Mouse (Mus musculus): ENCODE measurements at regions not wholly inside any gene's neighbourhood (a gene's known extent, or its start where the extent isn't known, plus 50 kb on each side); places are given as distances from the start of the nearest gene placed in this dataset.

- H3K27ac ChIP-seq, result no peak overlapping the region
- no peaks in the 10 kb centered on the region for H3K36me3 ChIP-seq
- H3K4me1 ChIP-seq (replicated peaks), result peaks cover 22% of the 10 kb centered on the region
- no peaks in the 10 kb centered on the region for H3K9me3 ChIP-seq
- H3K4me2 ChIP-seq (replicated peaks), result peak overlapping the region; percentile 55
- ATAC-seq, result 0 out of 2 replicates have a peak, but pooled peaks have one; percentile 68
- H3K4me3 ChIP-seq (replicated peaks), result peak overlapping the region; percentile 31
- peak overlapping the region; percentile 21; the same call in 1 of the 2 replicates for H3K9ac ChIP-seq (replicated peaks)
- WGBS, result 7% methylated on average over 10 of the region's 10 CpGs
- no peaks in the 10 kb centered on the region for H3K27me3 ChIP-seq
Measured at GRCm38 (mm10) chr9:52287246-52287651, 118.9 kb upstream of the Zc3h12c start.

GRCm38 (mm10) chr9:52286104-52286503, 117.7 kb upstream of the Zc3h12c start:
- Histone ChIP-seq H3K9ac (replicated peaks) (no peak overlapping the region), H3K4me3 (replicated peaks) (no peak overlapping the region), H3K9me3 (no peaks in the 10 kb centered on the region), H3K4me2 (replicated peaks) (no peak overlapping the region), H3K4me1 (replicated peaks) (peaks cover 22% of the 10 kb centered on the region), H3K36me3 (no peaks in the 10 kb centered on the region), H3K27me3 (no peaks in the 10 kb centered on the region), H3K27ac (no peak overlapping the region)
- no peak for ATAC-seq
- 6% methylated on average over 1 of the region's 1 CpGs for WGBS

DNA sequence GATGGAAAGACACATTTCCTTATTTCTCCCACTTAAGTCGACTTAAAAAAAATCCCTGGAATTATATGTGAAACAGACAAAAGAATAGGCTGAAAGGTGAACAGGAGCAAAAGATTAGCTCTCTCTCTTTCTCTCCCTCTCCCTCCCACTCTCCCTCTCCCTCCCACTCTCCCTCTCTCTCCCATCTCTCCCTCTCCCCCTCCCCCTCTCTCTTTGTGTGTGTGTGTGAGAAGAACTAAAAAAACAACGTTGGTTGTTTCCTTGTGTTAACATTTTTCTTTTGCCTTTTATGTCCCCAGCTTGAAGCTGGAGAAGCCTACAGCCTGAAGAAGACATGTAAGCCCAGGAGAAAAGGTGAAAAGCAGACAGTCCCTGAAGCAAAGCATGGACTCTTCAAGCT, 115.2 kb upstream of the Zc3h12c start:
- no peak overlapping the region for H3K4me2 ChIP-seq (replicated peaks)
- H3K27ac ChIP-seq, result no peak overlapping the region
- H3K4me3 ChIP-seq (replicated peaks), result no peak overlapping the region
- H3K27me3 ChIP-seq, result no peaks in the 10 kb centered on the region
- H3K4me1 ChIP-seq (replicated peaks), result peaks cover 28% of the 10 kb centered on the region
- no peak for ATAC-seq
- WGBS, result 22% methylated on average over 2 of the region's 2 CpGs
- H3K9ac ChIP-seq (replicated peaks), result no peak overlapping the region
- H3K9me3 ChIP-seq, result no peaks in the 10 kb centered on the region
- no peaks in the 10 kb centered on the region for H3K36me3 ChIP-seq

DNA sequence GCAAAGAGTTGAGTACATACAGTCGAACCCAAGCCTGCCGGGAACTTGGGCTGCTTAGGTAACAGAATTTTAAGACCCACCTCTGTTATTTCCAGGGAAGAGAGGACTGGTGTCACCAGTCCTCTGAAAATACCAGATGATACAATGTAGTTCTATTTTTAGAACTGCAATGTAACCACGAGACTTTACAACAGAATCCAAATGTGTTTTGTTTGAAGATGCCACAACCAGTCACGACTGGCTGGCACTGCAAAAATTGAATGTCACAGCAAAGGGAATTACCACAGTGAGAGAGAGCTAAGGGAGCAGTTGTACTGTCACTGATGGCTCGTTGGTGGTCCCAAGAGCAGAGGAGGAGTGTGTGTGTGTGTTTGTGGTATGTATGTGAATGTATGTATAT, 112.6 kb upstream of the Zc3h12c start:
- peaks cover 40% of the 10 kb centered on the region for H3K4me1 ChIP-seq (replicated peaks)
- no peaks in the 10 kb centered on the region for H3K36me3 ChIP-seq
- 72% methylated on average over 5 of the region's 5 CpGs for WGBS
- H3K27me3 ChIP-seq, result no peaks in the 10 kb centered on the region
- H3K27ac ChIP-seq, result no peak overlapping the region
- no peak overlapping the region for H3K4me2 ChIP-seq (replicated peaks)
- ATAC-seq, result no peak
- no peaks in the 10 kb centered on the region for H3K9me3 ChIP-seq
- H3K9ac ChIP-seq (replicated peaks), result no peak overlapping the region
- H3K4me3 ChIP-seq (replicated peaks), result no peak overlapping the region

DNA sequence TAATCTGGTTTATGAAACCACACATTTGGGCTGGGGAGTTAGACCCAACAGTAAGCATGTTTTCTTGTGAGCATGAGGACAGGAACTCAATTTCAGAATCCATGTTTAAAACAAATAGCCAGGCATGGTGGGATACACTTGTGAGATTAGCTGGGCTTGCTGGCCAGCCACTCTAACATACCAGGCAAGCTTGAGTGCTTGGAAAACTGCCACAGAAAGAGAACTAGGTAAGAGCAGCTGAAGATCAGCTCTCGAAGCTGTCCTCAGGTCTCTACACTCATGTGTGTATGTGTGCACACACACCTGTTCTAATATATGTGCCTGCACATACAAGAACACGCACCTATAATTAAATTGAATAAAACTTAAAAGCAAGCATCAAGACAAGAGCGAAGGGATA, 112.2 kb upstream of the Zc3h12c start:
- Histone ChIP-seq H3K4me3 (replicated peaks) (no peak overlapping the region), H3K4me2 (replicated peaks) (no peak overlapping the region), H3K27me3 (no peaks in the 10 kb centered on the region), H3K9ac (replicated peaks) (no peak overlapping the region), H3K4me1 (replicated peaks) (peaks cover 41% of the 10 kb centered on the region), H3K36me3 (no peaks in the 10 kb centered on the region), H3K27ac (no peak overlapping the region), H3K9me3 (no peaks in the 10 kb centered on the region)
- no peak for ATAC-seq
- WGBS, result 90% methylated on average over 3 of the region's 3 CpGs

GRCm38 (mm10) chr9:52278701-52279023, 110.3 kb upstream of the Zc3h12c start:
- WGBS, result 12% methylated on average over 3 of the region's 3 CpGs

GRCm38 (mm10) chr9:52277954-52278700, 109.8 kb upstream of the Zc3h12c start:
- H3K4me1 ChIP-seq (replicated peaks), result peaks cover 41% of the 10 kb centered on the region
- peak overlapping the region; percentile 84 for H3K27ac ChIP-seq
- no peaks in the 10 kb centered on the region for H3K9me3 ChIP-seq
- 6% methylated on average over 14 of the region's 14 CpGs for WGBS
- no peaks in the 10 kb centered on the region for H3K27me3 ChIP-seq
- no peak overlapping the region for H3K4me3 ChIP-seq (replicated peaks)
- ATAC-seq, result peak; percentile 81
- H3K4me2 ChIP-seq (replicated peaks), result peak overlapping the region; percentile 37
- no peak overlapping the region for H3K9ac ChIP-seq (replicated peaks)
- H3K36me3 ChIP-seq, result no peaks in the 10 kb centered on the region

More at GRCm38 (mm10) chr9:52278701-52279023, 110.3 kb upstream of the Zc3h12c start:
- Histone ChIP-seq H3K4me1 (replicated peaks) (peaks cover 42% of the 10 kb centered on the region), H3K4me3 (replicated peaks) (no peak overlapping the region), H3K4me2 (replicated peaks) (0 out of 2 replicates have a peak overlapping the region, but pooled peaks have one; percentile 9), H3K9ac (replicated peaks) (no peak overlapping the region), H3K27me3 (no peaks in the 10 kb centered on the region), H3K36me3 (no peaks in the 10 kb centered on the region), H3K27ac (peak overlapping the region; percentile 84), H3K9me3 (no peaks in the 10 kb centered on the region)
- ATAC-seq, result peak; percentile 57

DNA sequence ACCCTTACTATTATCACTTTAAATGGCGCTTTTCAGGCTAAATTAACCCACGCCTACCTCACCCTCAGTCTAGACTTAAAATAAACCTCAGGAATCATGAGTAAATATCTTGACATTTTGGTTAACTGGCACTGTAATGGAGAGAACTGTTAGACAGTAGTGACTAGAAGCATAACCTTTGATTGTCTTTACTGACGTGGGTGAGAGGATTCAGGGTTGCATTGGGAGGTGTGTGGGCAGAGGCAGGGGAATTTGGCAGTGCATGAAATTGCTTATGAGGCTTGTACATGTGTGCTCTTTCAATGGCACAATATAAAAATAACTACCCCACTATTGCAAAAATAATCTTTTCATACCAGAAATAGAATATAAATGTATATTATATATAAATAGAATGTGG, 105.6 kb upstream of the Zc3h12c start:
- Histone ChIP-seq H3K9me3 (no peaks in the 10 kb centered on the region), H3K4me2 (replicated peaks) (no peak overlapping the region), H3K9ac (replicated peaks) (no peak overlapping the region), H3K36me3 (no peaks in the 10 kb centered on the region), H3K4me3 (replicated peaks) (no peak overlapping the region), H3K27ac (peak overlapping the region; percentile 30; the same call in 1 of the 2 replicates), H3K4me1 (replicated peaks) (peaks cover 34% of the 10 kb centered on the region), H3K27me3 (no peaks in the 10 kb centered on the region)
- no peak for ATAC-seq
- WGBS, result 72% methylated on average over 3 of the region's 3 CpGs

DNA sequence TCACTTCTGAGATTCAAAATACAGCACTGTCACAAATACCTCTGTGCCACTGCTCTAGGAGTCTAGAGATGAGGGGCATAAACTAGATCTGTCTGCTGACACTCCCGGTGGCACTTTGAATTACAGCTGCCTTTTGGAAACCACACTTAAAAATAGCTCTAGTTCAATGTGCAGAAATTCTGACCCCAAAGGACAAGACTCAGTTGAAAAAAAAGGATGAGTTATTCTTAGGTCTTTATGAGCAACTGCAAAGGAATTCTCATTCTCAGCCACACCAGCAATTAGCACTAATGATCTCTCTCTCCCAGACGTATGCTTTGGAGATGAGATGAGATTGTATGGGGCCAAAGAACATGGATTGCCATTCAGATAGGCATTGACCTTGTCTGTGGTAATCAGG, 104.3 kb upstream of the Zc3h12c start:
- Histone ChIP-seq H3K27ac (no peak overlapping the region), H3K9me3 (no peaks in the 10 kb centered on the region), H3K4me3 (replicated peaks) (no peak overlapping the region), H3K27me3 (no peaks in the 10 kb centered on the region), H3K4me1 (replicated peaks) (peaks cover 21% of the 10 kb centered on the region), H3K9ac (replicated peaks) (no peak overlapping the region), H3K4me2 (replicated peaks) (no peak overlapping the region), H3K36me3 (no peaks in the 10 kb centered on the region)
- WGBS, result 83% methylated on average over 2 of the region's 2 CpGs
- no peak for ATAC-seq

DNA sequence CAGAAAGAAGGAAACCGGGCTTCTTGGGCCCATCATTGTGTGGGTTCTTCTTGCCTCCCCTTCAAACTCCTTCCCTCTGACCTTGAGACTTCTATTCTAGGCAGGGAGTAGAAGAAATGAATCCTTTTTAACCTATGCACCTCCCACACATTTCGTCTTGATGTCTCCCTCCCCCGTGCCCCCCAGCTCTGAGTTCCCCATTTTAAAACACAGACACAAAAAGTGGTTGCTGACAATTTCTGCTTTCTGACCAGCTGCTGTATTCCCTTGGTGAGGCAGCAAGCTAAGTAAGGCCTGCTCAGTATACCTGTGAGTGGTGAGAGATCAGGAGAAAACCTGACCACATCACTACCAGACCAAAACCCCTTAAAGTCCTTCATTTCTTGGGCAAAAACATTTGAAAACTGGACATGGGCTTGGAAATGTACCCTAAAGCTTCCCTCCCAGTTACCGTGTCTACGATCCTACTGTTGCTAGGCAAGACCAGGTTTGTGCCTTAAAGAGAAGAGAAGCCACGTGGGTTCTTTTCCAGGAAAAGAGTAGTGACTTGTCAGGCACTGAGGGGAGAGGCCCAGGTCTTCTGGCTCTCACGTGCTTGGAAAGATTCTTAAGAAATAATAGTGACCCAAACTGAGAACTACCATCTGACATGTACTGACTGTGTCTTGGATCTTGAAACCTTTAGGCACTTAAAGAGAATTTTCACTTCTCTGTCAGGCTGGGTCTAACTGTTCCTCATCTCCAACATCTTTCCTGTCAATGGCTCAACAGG, 103.2 kb upstream of the Zc3h12c start:
- 92% methylated on average over 7 of the region's 7 CpGs for WGBS
- Histone ChIP-seq H3K4me1 (replicated peaks) (peaks cover 11% of the 10 kb centered on the region; the same call in 1 of the 2 replicates), H3K9ac (replicated peaks) (no peak overlapping the region), H3K36me3 (no peaks in the 10 kb centered on the region), H3K27me3 (no peaks in the 10 kb centered on the region), H3K4me3 (replicated peaks) (no peak overlapping the region), H3K4me2 (replicated peaks) (no peak overlapping the region), H3K27ac (no peak overlapping the region), H3K9me3 (no peaks in the 10 kb centered on the region)
- no peak for ATAC-seq

DNA sequence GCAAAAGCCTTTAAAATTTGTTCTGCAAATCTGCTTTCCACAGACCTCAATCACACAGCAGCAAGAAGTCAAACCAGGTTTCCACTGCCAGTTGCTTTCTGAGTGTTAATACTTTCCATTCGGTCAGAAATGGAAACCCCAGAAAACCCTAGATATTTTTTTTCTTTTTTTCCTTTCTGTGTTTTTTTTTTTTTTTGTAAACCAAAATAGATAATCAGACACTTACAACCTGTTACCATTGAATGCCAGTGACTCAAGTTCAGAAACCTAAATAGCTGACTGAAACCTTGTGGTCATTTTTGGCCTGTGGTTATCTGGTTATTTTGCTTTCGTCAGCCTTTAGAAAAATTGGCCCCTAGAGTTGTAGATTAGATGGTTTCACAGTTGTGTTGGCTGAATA, 93.2 kb upstream of the Zc3h12c start:
- Histone ChIP-seq H3K9ac (replicated peaks) (no peak overlapping the region), H3K27me3 (no peaks in the 10 kb centered on the region), H3K27ac (no peak overlapping the region), H3K9me3 (peaks cover 3% of the 10 kb centered on the region; the same call in 1 of the 2 replicates), H3K4me2 (replicated peaks) (no peak overlapping the region), H3K4me3 (replicated peaks) (no peak overlapping the region), H3K4me1 (replicated peaks) (no peaks in the 10 kb centered on the region), H3K36me3 (no peaks in the 10 kb centered on the region)
- ATAC-seq, result no peak
- 96% methylated on average over 2 of the region's 2 CpGs for WGBS

GRCm38 (mm10) chr9:52259459-52259858, 91.1 kb upstream of the Zc3h12c start:
- WGBS, result 59% methylated on average over 9 of the region's 9 CpGs
- no peaks in the 10 kb centered on the region for H3K27me3 ChIP-seq
- no peak overlapping the region for H3K4me3 ChIP-seq (replicated peaks)
- no peak overlapping the region for H3K27ac ChIP-seq
- H3K9ac ChIP-seq (replicated peaks), result no peak overlapping the region
- no peak for ATAC-seq
- no peak overlapping the region for H3K4me2 ChIP-seq (replicated peaks)
- peaks cover 3% of the 10 kb centered on the region; the same call in 1 of the 2 replicates for H3K9me3 ChIP-seq
- H3K4me1 ChIP-seq (replicated peaks), result peaks cover 18% of the 10 kb centered on the region
- H3K36me3 ChIP-seq, result no peaks in the 10 kb centered on the region
